Mouse (Mus musculus) lung, adult 2 months (tissue): ENCODE results near the gene Dnajc5g. TPM values are rescaled to one million over a fixed set of nuclear protein-coding genes. Genes with fewer than 3 reads are reported as not detected.

Experiments used
- DNase-seq: peaks from one replicate; pipeline ENCODE4 v3.0.0; 2022
- H3K4me1 ChIP-seq: fragments of 200-500 bp; 2 replicates; pipeline ENCODE4 v1.6.1; 2011; ENCODE audit warnings: low read length; ENCODE audit not compliant: control insufficient read depth, insufficient read depth
- H3K4me3 ChIP-seq: fragments of 200-500 bp; replicated peaks from 2 replicates; pipeline ENCODE3; 2011; ENCODE audit warnings: low read depth, mild to moderate bottlenecking, control low read depth, low read length; ENCODE audit errors: extremely low read depth
- CTCF ChIP-seq: fragments of 200-500 bp; IDR thresholded peaks from 2 replicates; pipeline ENCODE4 v1.5.1; 2011; ENCODE audit warnings: mild to moderate bottlenecking, low read length, control low read depth; ENCODE audit not compliant: insufficient read depth
- POLR2A ChIP-seq: fragments of 200-500 bp; IDR thresholded peaks from 2 replicates; pipeline ENCODE4 v1.6.1; 2011; ENCODE audit warnings: low read depth, mild to moderate bottlenecking, control low read depth, low read length, borderline replicate concordance; ENCODE audit errors: extremely low read depth
- WGBS: fragments of 180-500 bp; shearing (Covaris S2); methylation state at CpG from one replicate; pipeline ENCODE4 v1.1.7; 2018; 5-methylcytosine and 5-hydroxymethylcytosine counted together
- polyA plus RNA-seq: library from polyadenylated mRNA; depleted of rRNA; stranded (reverse); fragments of >200 nt; gene quantifications from 2 replicates; pipeline ENCODE4 v1.2.3, GENCODE M21; 2012; rRNA removed

Gene Dnajc5g
- polyA plus RNA-seq: not detected in 2 replicates

- WGBS: 75% methylated on average over 9 of the region's 9 CpGs
- Histone ChIP-seq H3K4me1 (no peaks in the 10 kb centered on the region), H3K4me3 (no peak within 1 kb of the TSS)
- DNase-seq: no peak
- TF ChIP-seq POLR2A (no peak), CTCF (no peak)
Measured at GRCm38 (mm10) chr5:31105814-31106335, at the start of gene Dnajc5g. TSS of gene Dnajc5g (plus strand) at chr5:31106285.

- TF ChIP-seq CTCF (no peak), POLR2A (no peak)
- whole genome bisulfite sequencing: 94% methylated on average over 3 of the region's 3 CpGs
- no peak for DNase-seq
- Histone ChIP-seq H3K4me3 (no peak overlapping the region), H3K4me1 (no peaks in the 10 kb centered on the region)
Measured at GRCm38 (mm10) chr5:31069810-31070209, 36.3 kb upstream of the Dnajc5g start.

- H3K4me1 ChIP-seq: no peaks in the 10 kb centered on the region
- no peak overlapping the region for H3K4me3 ChIP-seq
- TF ChIP-seq CTCF (no peak), POLR2A (no peak)
- no peak for DNase-seq
- WGBS: 63% methylated on average over 2 of the region's 2 CpGs
Measured at GRCm38 (mm10) chr5:31071059-31071458, 35.0 kb upstream of the Dnajc5g start.

GRCm38 (mm10) chr5:31071821-31072220, 34.3 kb upstream of the Dnajc5g start:
- Histone ChIP-seq H3K4me1 (no peaks in the 10 kb centered on the region), H3K4me3 (no peak overlapping the region)
- WGBS: 94% methylated on average over 11 of the region's 11 CpGs
- no peak for TF ChIP-seq CTCF
- no peak for TF ChIP-seq POLR2A
- DNase-seq: no peak

GRCm38 (mm10) chr5:31073176-31073575, 32.9 kb upstream of the Dnajc5g start:
- TF ChIP-seq CTCF: no peak
- TF ChIP-seq POLR2A: no peak

GRCm38 (mm10) chr5:31076346-31076745, 29.7 kb upstream of the Dnajc5g start:
- 83% methylated on average over 13 of the region's 13 CpGs for WGBS
- no peak overlapping the region for H3K4me3 ChIP-seq
- no peaks in the 10 kb centered on the region for H3K4me1 ChIP-seq
- no peak for DNase-seq
- no peak for TF ChIP-seq POLR2A
- TF ChIP-seq CTCF: no peak

More at GRCm38 (mm10) chr5:31073176-31073575, 32.9 kb upstream of the Dnajc5g start:
- DNase-seq: no peak
- Histone ChIP-seq H3K4me1 (no peaks in the 10 kb centered on the region), H3K4me3 (no peak overlapping the region)
- WGBS: 86% methylated on average over 12 of the region's 12 CpGs

GRCm38 (mm10) chr5:31080059-31080794, 25.9 kb upstream of the Dnajc5g start:
- WGBS: 49% methylated on average over 13 of the region's 13 CpGs
- no peak for DNase-seq
- TF ChIP-seq CTCF (no peak), POLR2A (no peak)

GRCm38 (mm10) chr5:31080795-31081164, 25.3 kb upstream of the Dnajc5g start:
- 44% methylated on average over 3 of the region's 3 CpGs for WGBS
- DNase-seq: no peak
- Histone ChIP-seq H3K4me3 (no peak overlapping the region), H3K4me1 (no peaks in the 10 kb centered on the region)
- no peak for TF ChIP-seq POLR2A
- no peak for TF ChIP-seq CTCF

More at GRCm38 (mm10) chr5:31080059-31080794, 25.9 kb upstream of the Dnajc5g start:
- Histone ChIP-seq H3K4me1 (no peaks in the 10 kb centered on the region), H3K4me3 (no peak overlapping the region)

GRCm38 (mm10) chr5:31081386-31081785, 24.7 kb upstream of the Dnajc5g start:
- 92% methylated on average over 3 of the region's 3 CpGs for WGBS
- H3K4me1 ChIP-seq: no peaks in the 10 kb centered on the region
- TF ChIP-seq CTCF: peak; percentile 86
- no peak for TF ChIP-seq POLR2A
- no peak overlapping the region for H3K4me3 ChIP-seq
- peak; percentile 22 for DNase-seq

GRCm38 (mm10) chr5:31082355-31082754, 23.7 kb upstream of the Dnajc5g start:
- WGBS: 18% methylated on average over 5 of the region's 5 CpGs
- Histone ChIP-seq H3K4me3 (no peak overlapping the region), H3K4me1 (no peaks in the 10 kb centered on the region)
- peak; percentile 43 for DNase-seq
- no peak for TF ChIP-seq POLR2A
- TF ChIP-seq CTCF: peak; percentile 62
